Mouse (Mus musculus): ENCODE measurements around the gene Olfr1387.
A peak's percentile ranks its signal among the peaks of the same experiment; 100 is the strongest.
"Not testable (repeated sequence)": the region's sequence is repeated elsewhere in the genome, so short reads cannot be mapped to it uniquely, and the experiment has no call there.

The Olfr1387 gene

DNA sequence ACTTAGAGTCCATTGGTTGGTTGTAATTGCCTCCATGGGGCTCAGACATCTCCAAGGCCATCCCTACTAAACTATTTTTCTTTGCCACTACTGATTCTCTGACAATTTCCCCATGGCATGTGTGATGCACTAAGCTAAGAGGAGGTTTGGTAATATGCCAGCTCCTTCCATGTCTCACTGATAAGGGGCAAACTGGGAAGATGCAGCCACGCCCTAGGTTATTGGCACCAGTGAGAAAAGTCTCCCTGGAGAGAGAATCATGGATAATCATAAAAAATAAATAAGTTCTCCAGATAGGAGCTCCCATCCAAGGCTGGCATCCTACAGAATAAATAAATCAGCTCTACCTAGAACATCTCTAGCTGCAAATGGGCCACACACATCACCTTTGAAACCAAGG lies at the start of gene Olfr1387:
Gene Olfr1387 (plus strand): TSS at position 301 of the 400 bp plus-strand sequence.
- no peak for DNase-seq (ENCODE audit: inconsistent ontology term)

DNA sequence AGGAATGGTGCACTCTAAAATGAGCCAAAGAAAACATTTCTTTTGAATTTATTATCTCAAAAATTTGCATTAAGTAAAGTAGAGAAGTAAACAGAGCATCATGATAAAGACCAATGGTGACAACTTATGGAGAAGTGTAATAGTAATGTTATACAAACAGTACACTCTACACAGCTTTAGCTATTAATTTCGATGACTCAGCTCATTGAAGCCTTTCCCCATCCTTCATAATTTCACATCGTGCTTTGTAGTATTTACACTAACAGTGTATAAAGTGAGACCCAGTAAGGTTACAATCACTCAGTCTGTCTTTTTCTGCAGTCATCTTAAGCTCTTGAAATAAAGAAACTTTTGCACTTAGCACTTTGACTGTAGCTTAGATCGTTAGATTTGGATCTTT lies 48.4 kb upstream of the Olfr1387 start:
- DNase-seq (ENCODE audit: inconsistent ontology term), result no peak

DNA sequence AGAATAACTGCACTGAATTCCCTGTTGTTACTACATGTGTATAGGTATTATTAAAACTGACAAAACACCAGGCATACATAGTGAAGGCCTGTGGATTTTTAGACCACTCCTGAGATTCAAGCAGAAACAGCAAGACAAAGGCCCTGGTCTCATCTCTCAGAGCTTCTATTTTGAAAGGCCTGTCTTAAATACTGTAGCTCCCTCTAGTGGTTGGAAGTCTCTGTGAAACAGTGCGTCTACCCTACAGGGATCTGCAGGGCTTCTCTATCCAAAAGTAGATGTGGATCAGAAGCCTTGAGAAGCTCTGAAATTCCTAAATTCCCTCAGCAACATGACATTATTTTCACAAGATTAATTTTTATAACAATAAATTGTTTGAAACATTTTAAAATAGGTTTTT lies 44.6 kb upstream of the Olfr1387 start:
- DNase-seq (ENCODE audit: inconsistent ontology term), result peak; percentile 19

DNA sequence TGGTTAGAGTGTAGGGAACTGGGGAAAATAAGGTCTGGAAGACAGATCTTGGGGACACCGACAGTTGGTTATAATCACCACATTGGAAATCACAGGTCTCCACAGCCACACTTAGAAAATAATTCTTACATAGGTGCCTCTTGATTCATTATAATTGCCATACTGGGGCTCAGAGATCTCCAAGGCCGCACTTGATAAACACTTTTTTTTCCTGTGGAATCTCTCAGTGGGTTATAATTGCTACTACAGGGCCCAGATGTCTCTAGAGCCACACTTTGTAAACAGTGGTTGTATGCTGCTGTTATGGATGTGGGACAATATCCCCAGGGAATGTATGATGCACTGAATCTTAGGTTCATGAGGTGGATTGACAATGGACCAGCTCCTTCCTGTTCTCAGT lies 32.4 kb upstream of the Olfr1387 start, which contains the start of gene Olfr1389:
Gene Olfr1389 (plus strand): TSS at position 301 of the 400 bp plus-strand sequence.
- DNase-seq (ENCODE audit: inconsistent ontology term), result no peak

DNA sequence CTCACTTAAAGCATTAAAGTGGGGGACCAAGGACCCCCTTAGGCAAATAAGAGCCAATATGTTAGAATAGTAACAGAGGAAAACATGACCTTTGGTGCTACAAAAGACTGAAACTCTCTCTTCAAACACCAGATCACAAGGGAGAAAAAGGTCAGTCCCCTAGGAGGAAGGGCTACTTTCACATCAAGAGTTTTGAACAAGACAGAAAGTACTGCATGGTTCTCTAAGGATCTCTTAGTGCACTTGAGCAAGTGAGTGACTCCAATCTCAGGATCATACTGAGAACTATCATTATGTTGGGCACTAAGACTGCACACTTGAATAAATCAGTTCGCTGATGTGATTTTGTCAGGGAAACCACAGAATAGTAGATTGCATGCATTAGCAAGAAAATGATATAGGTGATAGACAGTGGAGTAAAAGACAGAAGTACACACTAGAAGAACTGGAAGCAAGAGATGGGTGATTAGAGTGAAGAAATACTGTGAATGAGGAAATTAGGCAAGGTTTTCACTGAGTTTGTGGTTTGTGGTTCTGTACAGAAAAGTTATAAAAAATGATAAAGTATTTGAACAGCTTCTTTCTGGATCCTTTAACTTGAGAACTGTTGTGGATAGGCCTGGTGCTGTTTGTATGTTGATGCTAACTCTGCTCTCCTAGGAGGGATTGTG lies 29.8 kb upstream of the Olfr1387 start:
- DNase-seq (ENCODE audit: inconsistent ontology term), result no peak

DNA sequence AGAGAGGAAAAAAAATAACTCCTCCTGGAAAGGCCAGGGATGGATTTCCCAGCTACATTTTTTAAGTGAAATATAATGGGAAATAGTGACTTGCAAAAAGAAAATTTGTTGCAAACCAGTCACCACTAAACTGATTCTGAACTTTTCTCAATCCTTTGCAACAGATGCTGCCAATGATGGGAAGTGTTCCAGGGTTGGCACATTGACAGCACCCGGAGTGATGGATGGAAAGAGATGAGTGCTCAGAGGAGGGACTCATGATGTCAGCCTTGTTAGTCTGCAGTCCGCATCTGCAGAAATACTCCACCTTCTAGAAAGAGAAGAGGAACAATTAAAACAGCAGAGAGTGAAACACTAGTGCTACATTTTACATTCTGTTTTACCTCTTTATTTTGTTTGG lies 25.5 kb upstream of the Olfr1387 start:
- DNase-seq (ENCODE audit: inconsistent ontology term), result peak; percentile 15

DNA sequence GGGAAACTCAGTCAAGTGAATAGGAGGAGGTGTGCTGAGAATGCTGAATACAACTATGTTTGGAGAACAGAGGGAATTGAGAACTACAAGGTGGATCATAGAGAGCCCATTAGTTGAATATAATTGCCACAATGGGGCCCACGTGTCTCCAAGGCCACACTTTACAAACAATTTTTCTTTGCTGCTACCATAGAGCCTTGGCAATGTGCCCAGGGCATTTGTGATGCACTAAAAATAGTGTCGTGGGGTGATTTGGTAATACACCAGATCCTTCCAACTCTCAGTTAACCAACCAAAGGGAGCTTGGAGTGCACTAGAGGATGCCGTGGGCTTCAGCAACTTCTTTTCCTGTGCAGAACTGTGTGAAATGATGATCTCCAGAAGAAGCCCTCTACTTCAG lies 18.7 kb upstream of the Olfr1387 start, which contains the start of gene Olfr1388:
Gene Olfr1388 (plus strand): TSS at position 214 of the 400 bp plus-strand sequence.
- DNase-seq (ENCODE audit: inconsistent ontology term), result no peak

DNA sequence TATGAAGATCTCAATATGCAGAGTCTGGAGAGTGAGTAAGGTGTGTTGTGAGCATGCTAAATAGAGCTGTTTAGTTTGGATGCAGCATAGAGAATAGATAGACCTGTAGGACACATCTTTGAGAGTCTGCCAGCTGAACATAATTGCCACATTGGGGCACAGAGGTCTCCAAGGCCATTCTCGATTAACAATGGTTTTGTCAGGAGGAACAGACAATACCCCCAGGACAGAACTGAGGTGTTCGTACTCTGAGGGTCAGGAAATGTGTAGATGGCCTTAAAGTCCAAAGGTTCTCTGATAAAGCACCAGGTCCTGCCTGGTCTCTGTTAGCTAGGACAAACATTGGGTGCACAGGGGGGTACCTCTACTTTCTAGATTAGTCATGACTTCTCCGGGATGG lies 9.6 kb downstream of the Olfr1387 start, which contains the start of gene Olfr1386:
Gene Olfr1386 (plus strand): TSS at position 301 of the 400 bp plus-strand sequence.
- not testable (repeated sequence) for DNase-seq (ENCODE audit: inconsistent ontology term)

DNA sequence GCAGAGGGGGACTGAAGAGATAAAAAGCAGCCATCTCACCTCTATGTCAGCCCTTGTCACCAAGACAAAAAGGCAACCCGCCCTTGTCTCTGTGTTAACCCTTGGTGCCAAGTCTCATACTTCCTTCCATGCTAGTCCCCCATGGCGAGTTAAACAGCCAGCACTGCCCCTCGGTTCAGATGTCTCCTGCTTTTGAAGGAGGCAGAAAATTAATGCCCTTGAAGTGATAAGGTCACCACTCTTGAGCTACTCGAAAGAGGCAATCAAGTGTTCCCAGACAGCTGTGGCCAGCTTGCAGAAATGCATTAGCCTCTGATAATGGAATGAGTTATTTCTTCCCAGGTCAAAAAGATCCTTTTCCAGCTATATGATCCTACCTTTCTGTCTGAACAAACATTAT lies 30.8 kb downstream of the Olfr1387 start:
- no peak for DNase-seq (ENCODE audit: inconsistent ontology term)

DNA sequence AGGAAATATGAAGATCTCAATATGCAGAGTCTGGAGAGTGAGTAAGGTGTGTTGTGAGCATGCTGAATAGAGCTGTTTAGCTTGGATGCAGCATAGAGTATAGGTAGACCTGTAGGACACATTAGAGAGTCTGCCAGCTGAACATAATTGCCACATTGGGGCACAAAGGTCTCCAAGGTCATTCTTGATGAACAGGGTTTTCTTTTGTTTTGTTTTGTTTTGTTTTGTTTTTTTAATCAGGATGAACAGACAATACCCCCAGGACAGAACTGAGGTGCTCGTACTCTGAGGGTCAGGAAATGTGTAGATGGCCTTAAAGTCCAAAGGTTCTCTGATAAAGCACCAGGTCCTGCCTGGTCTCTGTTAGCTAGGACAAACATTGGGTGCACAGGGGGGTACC lies 33.6 kb downstream of the Olfr1387 start, which contains the start of gene Olfr1385:
Gene Olfr1385 (plus strand): TSS at position 301 of the 400 bp plus-strand sequence.
- not testable (repeated sequence) for DNase-seq (ENCODE audit: inconsistent ontology term)

All from Muller cell, postnatal 12 days (primary cell).